11 mouse cellular contexts compared by ENCODE assay signal in genomic region chr6:142779812-142780573, GRCm38 (mm10). TPM values are rescaled to one million over a fixed set of nuclear protein-coding genes. Genes with fewer than 3 reads are reported as not detected.
A peak's percentile ranks its signal among the peaks of the same experiment; 100 is the strongest.
DNase-seq lines count a peak whose midpoint lies in the region; ATAC-seq and TF ChIP-seq lines count a peak whose summit lies in the region.
"Had no signal": no experiment of that assay in that cellular context is flagged by ENCODE, and none has a peak within 500 bp of the region (broad histone marks: within the 10 kb centered on the region; RNA-seq: fewer than 3 reads in every experiment).

No protein-coding gene starts in this region.

- H3K27ac ChIP-seq in heart, embryonic 16.5 days (ENCODE audit: low read length) = no peak overlapping the region
- H3K27ac ChIP-seq in hindbrain, embryonic 15.5 days (replicated peaks) = no peak overlapping the region
- no peak overlapping the region for H3K27ac ChIP-seq in neural tube, embryonic 13.5 days (replicated peaks)
- H3K27ac ChIP-seq: embryonic facial prominence, embryonic 15.5 days had no signal

- no peak overlapping the region for H3K4me3 ChIP-seq in heart, embryonic 16.5 days (ENCODE audit: low read length)
- no peak overlapping the region for H3K4me3 ChIP-seq in hindbrain, embryonic 15.5 days
- no peak overlapping the region for H3K4me3 ChIP-seq in neural tube, embryonic 13.5 days
- H3K4me3 ChIP-seq: embryonic facial prominence, embryonic 15.5 days had no signal

- H3K9ac ChIP-seq in heart, embryonic 16.5 days (ENCODE audit: low read length) = no peak overlapping the region
- H3K9ac ChIP-seq in hindbrain, embryonic 15.5 days = no peak overlapping the region
- H3K9ac ChIP-seq in neural tube, embryonic 13.5 days = no peak overlapping the region
- H3K9ac ChIP-seq: embryonic facial prominence, embryonic 15.5 days had no signal

- 0 out of 2 replicates have a peak, but pooled peaks have one; percentile 18 for ATAC-seq in heart, embryonic 16.5 days (replicated peaks; ENCODE audit: extremely low read depth, insufficient read depth, low FRiP score)
- peak; percentile 27; the same call in 1 of the 2 replicates for ATAC-seq in hindbrain, embryonic 15.5 days (ENCODE audit: low FRiP score, low read depth)
- peak; percentile 33 for ATAC-seq in neural tube, embryonic 13.5 days (ENCODE audit: low read depth)

- no peak for DNase-seq in heart, postnatal 36 days
- peak; percentile 94 for DNase-seq in brain, embryonic 14.5 days (ENCODE audit: low read depth)
- DNase-seq in heart, adult 18-20 months = no peak
- no peak for DNase-seq in gastrocnemius, adult 8-10 months (ENCODE audit: low spot score in 2 of 2)
- DNase-seq in layer of hippocampus, postnatal 36 days = no peak

- no peak for TF ChIP-seq POLR2A in brain, embryonic 14.5 days (IDR thresholded peaks at IDR 0.05; ENCODE audit: borderline replicate concordance, extremely low read depth, insufficient read depth, insufficient read length, poor library complexity, severe bottlenecking)

- TF ChIP-seq CTCF in brain, embryonic 14.5 days (IDR thresholded peaks at IDR 0.05; ENCODE audit: borderline replicate concordance, extremely low read depth, insufficient read depth, insufficient read length) = no peak

- peaks cover 9% of the 10 kb centered on the region; the same call in 1 of the 2 replicates for H3K4me1 ChIP-seq in heart, embryonic 16.5 days (ENCODE audit: control insufficient read depth, insufficient read depth, low read length)
- H3K4me1 ChIP-seq in hindbrain, embryonic 15.5 days (replicated peaks) = peaks cover 18% of the 10 kb centered on the region
- peaks cover 25% of the 10 kb centered on the region for H3K4me1 ChIP-seq in neural tube, embryonic 13.5 days (replicated peaks)
- H3K4me1 ChIP-seq: embryonic facial prominence, embryonic 15.5 days had no signal

- no peak overlapping the region for H3K4me2 ChIP-seq in heart, embryonic 16.5 days (ENCODE audit: low read depth, low read length)
- no peak overlapping the region for H3K4me2 ChIP-seq in hindbrain, embryonic 15.5 days
- H3K4me2 ChIP-seq in neural tube, embryonic 13.5 days = no peak overlapping the region
- H3K4me2 ChIP-seq: embryonic facial prominence, embryonic 15.5 days had no signal

- 0 out of 2 replicates have a peak, but pooled peaks cover 3% of the 10 kb centered on the region for H3K36me3 ChIP-seq in heart, embryonic 16.5 days (ENCODE audit: control insufficient read depth, insufficient read depth)
- H3K36me3 ChIP-seq in hindbrain, embryonic 15.5 days = no peaks in the 10 kb centered on the region; the same call in 1 of the 2 replicates
- peaks cover 17% of the 10 kb centered on the region for H3K36me3 ChIP-seq in neural tube, embryonic 13.5 days

- no peaks in the 10 kb centered on the region for H3K27me3 ChIP-seq in heart, embryonic 16.5 days (ENCODE audit: control insufficient read depth, insufficient read depth, low read length)
- H3K27me3 ChIP-seq in hindbrain, embryonic 15.5 days = no peaks in the 10 kb centered on the region
- H3K27me3 ChIP-seq in neural tube, embryonic 13.5 days = no peaks in the 10 kb centered on the region
- H3K27me3 ChIP-seq: embryonic facial prominence, embryonic 15.5 days had no signal

- intact Hi-C loops in heart, postnatal 36 days (cut with DNase I) = loop anchor here (1.0 to 10.0 kb wide), 3 partner anchors 34 to 395 kb away; partner anchors contain the start of gene St8sia1

- WGBS in heart, embryonic 16.5 days = 71% methylated on average over 14 of the region's 14 CpGs
- WGBS in hindbrain, embryonic 15.5 days = 60% methylated on average over 14 of the region's 14 CpGs
- WGBS in neural tube, embryonic 13.5 days = 62% methylated on average over 14 of the region's 14 CpGs

- no peaks in the 10 kb centered on the region for H3K9me3 ChIP-seq in heart, embryonic 16.5 days (replicated peaks; ENCODE audit: control insufficient read depth, low read length)
- H3K9me3 ChIP-seq in hindbrain, embryonic 15.5 days = no peaks in the 10 kb centered on the region
- H3K9me3 ChIP-seq in neural tube, embryonic 13.5 days = no peaks in the 10 kb centered on the region
- H3K9me3 ChIP-seq: embryonic facial prominence, embryonic 15.5 days had no signal

RNA-seq across cellular contexts. Expression of gene Cmas, which starts 23.5 kb away (rescaled TPM):
- 75.4 and 78.5 TPM in 2 replicates for polyA plus RNA-seq in heart, embryonic 16.5 days (2015; fragmentation: Nextera tagmentation; extraction: Ambion mirVana)
- 10 to 100 TPM; 31.9 to 36.0 TPM for total RNA-seq in heart, postnatal 36 days (2021)
- polyA plus RNA-seq in brain, embryonic 14.5 days (2012; rRNA removed) = 98.2 and 115 TPM in 2 replicates
- polyA plus RNA-seq in hindbrain, embryonic 15.5 days (2015; fragmentation: Nextera tagmentation; extraction: Ambion mirVana) = 185 and 188 TPM in 2 replicates
- polyA plus RNA-seq in neural tube, embryonic 13.5 days (2015; fragmentation: Nextera tagmentation; extraction: Ambion mirVana) = 174 and 175 TPM in 2 replicates
- 10 to 100 TPM; 30.6 to 35.1 TPM for total RNA-seq in heart, adult 18-20 months (2021)
- 10 to 100 TPM; 31.2 to 34.2 (median 32.8) TPM for total RNA-seq in gastrocnemius, adult 8-10 months (2022)
- total RNA-seq in layer of hippocampus, postnatal 36 days (2021) = 100 to 1,000 TPM in 1 of 2 experiments, 10 to 100 TPM in 1; 93.1 to 101 TPM

RNA-seq across cellular contexts. Expression of gene Sult6b2, which starts 24.3 kb away (rescaled TPM):
- polyA plus RNA-seq in heart, embryonic 16.5 days (2015; fragmentation: Nextera tagmentation; extraction: Ambion mirVana) = 0.07 TPM in 1 of 2 replicates, not detected in the other
- under 1 TPM in 1 of 2 experiments, not detected in 1; 0.28 TPM for total RNA-seq in heart, postnatal 36 days (2021)
- 0.15 and 0.25 TPM in 2 replicates for polyA plus RNA-seq in brain, embryonic 14.5 days (2012; rRNA removed)
- 0.30 TPM in 1 of 2 replicates, not detected in the other for polyA plus RNA-seq in hindbrain, embryonic 15.5 days (2015; fragmentation: Nextera tagmentation; extraction: Ambion mirVana)
- 0.14 and 0.25 TPM in 2 replicates for polyA plus RNA-seq in neural tube, embryonic 13.5 days (2015; fragmentation: Nextera tagmentation; extraction: Ambion mirVana)
- not detected for total RNA-seq in heart, adult 18-20 months (2021)
- not detected for total RNA-seq in gastrocnemius, adult 8-10 months (2022)
- total RNA-seq in layer of hippocampus, postnatal 36 days (2021) = not detected
- total RNA-seq: liver, adult 2 months; monocyte, adult 5-6 weeks had no signal
- polyA plus RNA-seq: embryonic facial prominence, embryonic 15.5 days; liver, adult 2 months had no signal
